Mouse (Mus musculus) ES-Bruce4 (cell line): ENCODE results near the gene Foxd1. TPM values are rescaled to one million over a fixed set of nuclear protein-coding genes. Genes with fewer than 3 reads are reported as not detected.
A peak's percentile ranks its signal among the peaks of the same experiment; 100 is the strongest.

Experiments used
- H3K27ac ChIP-seq: 2 replicates; pipeline ENCODE4 v1.5.1; 2012; ENCODE audit warnings: low read length, inconsistent platforms; ENCODE audit not compliant: insufficient read depth
- H3K27me3 ChIP-seq: 2 replicates; pipeline ENCODE4 v1.6.1; 2012; ENCODE audit warnings: mild to moderate bottlenecking, low read length, inconsistent platforms; ENCODE audit not compliant: control insufficient read depth, poor library complexity, insufficient read depth, severe bottlenecking
- H3K36me3 ChIP-seq: 2 replicates; pipeline ENCODE4 v1.6.1; 2012; ENCODE audit warnings: inconsistent platforms, mild to moderate bottlenecking, low read length, moderate library complexity; ENCODE audit not compliant: control insufficient read depth, poor library complexity, insufficient read depth, severe bottlenecking
- H3K4me1 ChIP-seq: one replicate; pipeline ENCODE4 v1.8.1; 2011; ENCODE audit warnings: low read length; ENCODE audit not compliant: control insufficient read depth, insufficient read depth
- H3K4me3 ChIP-seq: 2 replicates; pipeline ENCODE4 v1.5.1; 2011; ENCODE audit warnings: low read depth, mild to moderate bottlenecking, low read length
- H3K9ac ChIP-seq: 2 replicates; pipeline ENCODE4 v1.6.1; 2012; ENCODE audit warnings: low read depth, mild to moderate bottlenecking, inconsistent platforms; ENCODE audit not compliant: poor library complexity, severe bottlenecking
- H3K9me3 ChIP-seq: replicated peaks from 2 replicates; pipeline ENCODE4 v1.6.1; 2012; ENCODE audit warnings: mild to moderate bottlenecking, low read length, inconsistent platforms; ENCODE audit not compliant: control insufficient read depth, poor library complexity, insufficient read depth, severe bottlenecking
- CTCF ChIP-seq: IDR thresholded peaks from one replicate; pipeline ENCODE4 v1.8.1; 2011; ENCODE audit warnings: low read depth, low read length
- EP300 ChIP-seq: IDR thresholded peaks from 2 replicates; pipeline ENCODE4 v1.6.1; 2011; ENCODE audit warnings: low read depth, low read length; ENCODE audit not compliant: insufficient read depth
- POLR2A ChIP-seq: IDR thresholded peaks from one replicate; pipeline ENCODE4 v1.8.1; 2011; ENCODE audit warnings: low read length; ENCODE audit not compliant: insufficient read depth
- polyA plus RNA-seq: library from polyadenylated mRNA; stranded (reverse); fragments of >200 nt; gene quantifications from 2 replicates; pipeline ENCODE4 v1.2.4, GENCODE M21; 2011; ENCODE audit warnings: low read depth; ENCODE audit not compliant: missing spikeins, insufficient read depth, insufficient read length

The Foxd1 gene
- polyA plus RNA-seq, result not detected in 2 replicates

DNA sequence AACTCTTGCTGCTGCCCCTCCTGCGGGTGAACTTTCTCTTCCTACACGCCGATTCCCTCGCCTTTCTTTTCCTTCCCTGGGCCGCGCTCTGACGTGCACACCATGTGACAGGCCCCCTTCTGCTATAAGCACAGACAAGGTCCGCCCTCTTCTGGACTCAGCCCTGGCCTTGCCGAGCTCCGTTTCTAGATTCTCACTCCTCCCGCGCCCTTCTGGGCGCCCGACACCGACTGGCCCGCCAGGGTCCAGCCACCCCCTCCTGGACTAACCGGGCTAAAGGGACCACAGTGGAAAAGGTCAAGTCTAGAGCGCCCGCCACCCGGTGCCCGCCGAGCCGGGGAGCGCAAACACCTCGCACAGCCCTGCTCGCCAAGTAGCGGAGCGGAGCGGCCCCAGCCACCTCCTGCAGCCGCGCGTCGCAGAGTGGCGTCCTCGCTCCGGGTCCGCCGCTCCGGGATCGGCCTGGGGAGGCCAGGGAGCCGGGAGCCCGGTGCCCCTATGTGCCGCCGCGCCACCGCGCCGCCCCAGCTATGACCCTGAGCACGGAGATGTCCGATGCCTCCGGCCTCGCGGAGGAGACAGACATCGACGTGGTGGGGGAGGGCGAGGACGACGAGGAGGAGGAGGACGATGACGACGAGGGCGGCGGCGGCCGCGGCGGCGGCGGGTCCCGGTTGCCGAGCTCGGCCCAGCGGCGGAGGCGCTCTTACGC lies at the start of gene Foxd1:
Foxd1 (plus strand) TSS at position 153 of the 712 bp plus-strand sequence.
- no peaks in the 10 kb centered on the region for H3K4me1 ChIP-seq
- TF ChIP-seq CTCF (no peak), POLR2A (no peak), EP300 (no peak)
- H3K27me3 ChIP-seq, result peaks cover 57% of the 10 kb centered on the region
- no peak within 1 kb of the TSS for H3K27ac ChIP-seq
- peak within 1 kb of the TSS; percentile 87 for H3K9ac ChIP-seq
- H3K4me3 ChIP-seq, result peak within 1 kb of the TSS; percentile 77
- no peaks in the 10 kb centered on the region for H3K9me3 ChIP-seq
- H3K36me3 ChIP-seq, result no peaks in the 10 kb centered on the region

GRCm38 (mm10) chr13:98305257-98305656 lies 48.8 kb upstream of the Foxd1 start:
- H3K9me3 ChIP-seq, result no peaks in the 10 kb centered on the region
- no peaks in the 10 kb centered on the region for H3K4me1 ChIP-seq
- H3K27ac ChIP-seq, result no peak overlapping the region
- peaks cover 23% of the 10 kb centered on the region for H3K36me3 ChIP-seq
- H3K27me3 ChIP-seq, result no peaks in the 10 kb centered on the region
- H3K9ac ChIP-seq, result no peak overlapping the region
- no peak for TF ChIP-seq POLR2A
- peak; percentile 44 for TF ChIP-seq CTCF
- no peak overlapping the region for H3K4me3 ChIP-seq

DNA sequence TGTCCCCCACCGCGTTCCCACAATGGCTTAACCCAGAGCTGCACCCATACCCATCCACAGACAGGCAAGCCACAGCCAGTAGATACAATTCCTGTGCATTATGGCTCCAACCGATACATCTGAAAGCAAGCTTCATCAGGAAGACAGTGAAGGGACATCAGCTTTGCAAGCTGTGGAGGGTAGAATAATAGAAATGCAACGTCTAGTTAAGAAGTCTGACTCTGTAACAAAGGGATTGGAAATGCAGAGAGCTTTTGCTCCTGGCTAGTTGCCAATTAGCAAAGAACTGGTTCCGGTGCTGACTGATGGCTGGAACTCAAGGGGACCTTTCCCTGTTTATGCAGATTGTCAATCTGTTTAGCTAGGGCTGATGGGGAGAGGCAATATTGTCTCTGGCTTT lies 47.6 kb upstream of the Foxd1 start:
- Histone ChIP-seq H3K27ac (peak overlapping the region; percentile 95), H3K36me3 (peaks cover 35% of the 10 kb centered on the region), H3K4me3 (no peak overlapping the region), H3K9ac (no peak overlapping the region), H3K4me1 (no peaks in the 10 kb centered on the region), H3K27me3 (no peaks in the 10 kb centered on the region), H3K9me3 (no peaks in the 10 kb centered on the region)
- TF ChIP-seq EP300, result peak; percentile 37; the same call in 1 of the 2 replicates
- TF ChIP-seq POLR2A, result no peak

GRCm38 (mm10) chr13:98306852-98307475 lies 47.1 kb upstream of the Foxd1 start:
- peak overlapping the region; percentile 46; the same call in 1 of the 2 replicates for H3K9ac ChIP-seq
- TF ChIP-seq POLR2A (no peak), CTCF (no peak)
- no peaks in the 10 kb centered on the region for H3K9me3 ChIP-seq
- peaks cover 40% of the 10 kb centered on the region for H3K36me3 ChIP-seq
- no peaks in the 10 kb centered on the region for H3K27me3 ChIP-seq
- 0 out of 2 replicates have a peak overlapping the region, but pooled peaks have one; percentile 6 for H3K4me3 ChIP-seq
- H3K4me1 ChIP-seq, result no peaks in the 10 kb centered on the region
- peak overlapping the region; percentile 95 for H3K27ac ChIP-seq

DNA sequence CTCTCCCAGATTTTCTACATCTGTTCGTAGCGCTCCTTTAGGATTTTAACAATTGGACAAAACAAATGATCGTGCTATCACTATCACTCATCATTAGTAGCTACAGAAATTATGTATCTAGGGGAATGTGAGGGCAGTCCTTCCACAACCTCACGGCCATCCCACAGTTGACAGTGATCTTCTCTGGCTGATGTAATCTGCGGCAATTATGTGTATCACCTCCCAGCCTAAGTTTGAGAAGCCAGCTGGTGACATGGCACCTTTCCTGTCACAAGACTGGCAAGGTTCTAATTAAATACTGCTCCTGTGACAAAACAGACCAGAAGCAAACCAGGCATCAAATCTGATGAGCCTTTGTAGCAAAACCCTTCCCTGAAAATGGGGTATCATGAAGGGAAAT lies 46.0 kb upstream of the Foxd1 start:
- H3K4me3 ChIP-seq, result no peak overlapping the region
- peaks cover 50% of the 10 kb centered on the region for H3K36me3 ChIP-seq
- H3K27ac ChIP-seq, result peak overlapping the region; percentile 73
- H3K9me3 ChIP-seq, result no peaks in the 10 kb centered on the region
- no peak overlapping the region for H3K9ac ChIP-seq
- no peaks in the 10 kb centered on the region for H3K4me1 ChIP-seq
- H3K27me3 ChIP-seq, result no peaks in the 10 kb centered on the region
- TF ChIP-seq EP300 (no peak), POLR2A (no peak), CTCF (no peak)

DNA sequence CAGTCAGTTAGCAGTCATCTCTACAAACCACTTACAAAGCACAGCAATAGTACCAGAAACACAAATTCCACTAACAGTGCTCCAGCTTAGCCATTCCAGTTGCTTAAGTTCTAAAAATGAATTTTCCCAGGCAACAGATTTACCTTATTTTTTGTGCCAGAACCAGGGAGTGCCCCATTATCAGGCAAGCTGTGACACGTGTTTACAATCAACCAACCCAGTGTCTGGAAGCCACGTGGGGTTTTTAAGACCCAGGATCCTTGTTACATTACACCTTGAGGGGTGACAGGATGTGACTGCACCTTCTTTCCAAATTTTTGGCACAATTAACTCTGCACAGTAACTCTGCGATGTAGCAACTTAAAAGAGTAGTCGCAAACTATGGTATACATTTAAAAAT lies 45.3 kb upstream of the Foxd1 start:
- TF ChIP-seq POLR2A, result no peak
- no peak for TF ChIP-seq EP300
- no peak for TF ChIP-seq CTCF
- H3K36me3 ChIP-seq, result peaks cover 57% of the 10 kb centered on the region

More for the DNA sequence above, 45.3 kb upstream of the Foxd1 start:
- Histone ChIP-seq H3K9ac (no peak overlapping the region), H3K27ac (peak overlapping the region; percentile 73), H3K4me3 (no peak overlapping the region), H3K9me3 (no peaks in the 10 kb centered on the region), H3K4me1 (no peaks in the 10 kb centered on the region), H3K27me3 (no peaks in the 10 kb centered on the region)
